Mouse (Mus musculus) cerebellum, adult 11-12 months (tissue): ENCODE measurements around the gene Olfr646.

Experiments
- DNase-seq: peaks from one replicate; pipeline ENCODE4 v3.0.0; 2022

Olfr646 gene

GRCm38 (mm10) chr7:104104757-104104972, at the start of gene Olfr646:
TSS of gene Olfr646 (plus strand) at chr7:104104873.
- no peak for DNase-seq

- no peak for DNase-seq
Observed at GRCm38 (mm10) chr7:104059215-104059614, 45.5 kb upstream of the Olfr646 start.

- no peak for DNase-seq
Observed at GRCm38 (mm10) chr7:104061345-104061744, 43.3 kb upstream of the Olfr646 start, which contains the start of gene 4930516K23Rik. TSS of gene 4930516K23Rik (minus strand) at chr7:104061445.

- no peak for DNase-seq
Observed at GRCm38 (mm10) chr7:104071769-104072168, 32.9 kb upstream of the Olfr646 start, which contains the start of gene Olfr644. TSS of gene Olfr644 (minus strand) at chr7:104071869.

- DNase-seq = no peak
Observed at GRCm38 (mm10) chr7:104085365-104085764, 19.3 kb upstream of the Olfr646 start, which contains the start of gene Olfr645. TSS of gene Olfr645 (minus strand) at chr7:104085465.

- no peak for DNase-seq
Observed at GRCm38 (mm10) chr7:104103913-104104756, 538 bp upstream of the Olfr646 start.

- DNase-seq = no peak
Observed at GRCm38 (mm10) chr7:104129726-104130125, 25.1 kb downstream of the Olfr646 start, which contains the start of gene Ubqln5. TSS of gene Ubqln5 (minus strand) at chr7:104129826.

GRCm38 (mm10) chr7:104137305-104137704, 32.6 kb downstream of the Olfr646 start, which contains the start of gene Olfr643:
TSS of gene Olfr643 (minus strand) at chr7:104137405.
- no peak for DNase-seq

GRCm38 (mm10) chr7:104143179-104143578, 38.5 kb downstream of the Olfr646 start, which contains the start of gene Ubqln3:
TSS of gene Ubqln3 (minus strand) at chr7:104143279.
- DNase-seq = no peak

- no peak for DNase-seq
Observed at GRCm38 (mm10) chr7:104150456-104150855, 45.8 kb downstream of the Olfr646 start, which contains the start of gene Ubqlnl. TSS of gene Ubqlnl (minus strand) at chr7:104150556.
